Mouse (Mus musculus): ENCODE measurements around the gene Prkcb. TPM values are rescaled to one million over a fixed set of nuclear protein-coding genes. Genes with fewer than 3 reads are reported as not detected.

Gene Prkcb
- polyA plus RNA-seq, 1 experiment from 2014 or later: 139 TPM

DNA sequence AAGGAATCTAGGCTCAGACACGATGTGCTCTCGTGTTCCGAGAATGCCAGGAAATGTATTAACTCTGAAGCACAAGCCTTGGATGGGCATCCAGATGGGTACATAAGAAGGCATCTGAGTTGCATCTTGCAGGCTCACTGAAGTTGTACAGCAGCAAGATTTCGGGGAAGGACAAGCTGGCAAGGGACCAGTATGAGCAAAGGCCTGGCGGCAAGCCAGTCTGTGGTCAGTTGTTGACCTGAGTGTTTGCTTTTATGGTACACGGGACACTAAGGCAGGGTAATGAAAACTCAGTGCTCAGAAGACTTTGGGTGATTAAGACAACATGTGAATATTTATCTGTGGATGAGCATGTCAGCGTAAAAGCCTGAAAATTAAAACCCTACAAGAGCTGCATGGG, 69.3 kb downstream of the Prkcb start:
- ATAC-seq: no peak
- WGBS: 79% methylated on average over 7 of the region's 7 CpGs
- H3K27ac ChIP-seq (ENCODE audit: low read depth, low read length): no peak overlapping the region

DNA sequence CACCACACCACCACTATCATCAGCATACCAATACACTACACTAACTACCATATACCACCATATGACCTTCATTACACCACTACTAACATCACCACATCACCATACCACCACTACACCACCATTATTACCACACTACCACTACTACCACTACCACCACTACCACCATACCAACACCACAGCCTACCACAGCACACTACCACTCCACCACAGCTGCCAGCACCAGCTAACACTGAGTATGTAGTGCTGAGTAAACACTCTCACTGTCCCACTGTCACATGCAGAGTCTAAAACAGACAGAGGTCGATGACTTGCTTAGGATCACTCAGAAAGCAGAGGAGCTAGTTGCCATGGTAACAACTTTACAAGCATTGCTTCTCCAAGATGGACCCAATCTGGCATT, 78.1 kb downstream of the Prkcb start:
- Histone ChIP-seq H3K27me3 (replicated peaks; ENCODE audit: control insufficient read depth, insufficient read depth, low read length) (no peaks in the 10 kb centered on the region), H3K9ac (ENCODE audit: low read depth, low read length) (no peak overlapping the region), H3K4me2 (ENCODE audit: low read length) (no peak overlapping the region), H3K4me3 (ENCODE audit: low read length) (no peak overlapping the region), H3K27ac (ENCODE audit: low read depth, low read length) (no peak overlapping the region), H3K9me3 (ENCODE audit: control insufficient read depth, low read length) (no peaks in the 10 kb centered on the region), H3K36me3 (ENCODE audit: control insufficient read depth, insufficient read depth, low read length) (no peaks in the 10 kb centered on the region), H3K4me1 (ENCODE audit: control insufficient read depth, insufficient read depth, low read depth, low read length) (no peaks in the 10 kb centered on the region)
- WGBS: 59% methylated on average over 1 of the region's 1 CpGs
- peak; percentile 50 for ATAC-seq

More for the DNA sequence above, 69.3 kb downstream of the Prkcb start:
- Histone ChIP-seq H3K4me1 (ENCODE audit: control insufficient read depth, insufficient read depth, low read depth, low read length) (peaks cover 6% of the 10 kb centered on the region), H3K27me3 (replicated peaks; ENCODE audit: control insufficient read depth, insufficient read depth, low read length) (no peaks in the 10 kb centered on the region), H3K4me2 (ENCODE audit: low read length) (no peak overlapping the region), H3K4me3 (ENCODE audit: low read length) (no peak overlapping the region), H3K9me3 (ENCODE audit: control insufficient read depth, low read length) (no peaks in the 10 kb centered on the region), H3K9ac (ENCODE audit: low read depth, low read length) (no peak overlapping the region), H3K36me3 (ENCODE audit: control insufficient read depth, insufficient read depth, low read length) (no peaks in the 10 kb centered on the region)

DNA sequence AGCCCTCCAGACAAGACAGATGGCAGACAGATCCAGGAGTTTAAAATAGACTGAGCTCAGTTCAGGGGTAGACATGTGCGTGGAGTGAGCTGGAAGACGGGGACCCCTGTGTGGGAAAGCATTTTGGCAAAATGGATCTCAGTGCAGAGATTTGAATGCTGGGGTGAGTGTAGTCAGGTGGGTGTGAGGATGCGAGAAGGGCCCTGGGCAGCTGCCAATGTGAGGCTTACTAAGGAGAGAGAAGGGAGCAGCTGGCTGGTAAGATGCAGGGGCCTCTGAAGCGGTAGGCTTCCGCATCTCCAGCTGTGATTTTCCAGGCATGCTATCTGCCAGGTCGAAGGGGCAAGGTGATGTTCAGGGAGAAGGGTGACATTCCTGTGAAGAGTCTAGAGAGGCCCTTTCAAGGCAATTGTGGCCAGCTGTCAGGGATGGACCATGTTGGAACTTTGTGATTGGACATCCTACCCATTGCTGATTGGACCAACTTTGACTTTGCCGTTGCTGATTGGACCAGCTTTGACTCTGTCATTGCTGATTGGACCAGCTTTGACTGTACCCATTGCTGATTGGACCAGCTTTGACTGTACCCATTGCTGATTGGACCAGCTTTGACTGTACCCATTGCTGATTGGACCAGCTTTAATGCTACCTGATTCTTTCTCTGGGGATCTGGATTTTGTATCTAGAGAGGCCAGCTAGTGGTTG, 78.9 kb downstream of the Prkcb start:
- WGBS: 74% methylated on average over 7 of the region's 7 CpGs

DNA sequence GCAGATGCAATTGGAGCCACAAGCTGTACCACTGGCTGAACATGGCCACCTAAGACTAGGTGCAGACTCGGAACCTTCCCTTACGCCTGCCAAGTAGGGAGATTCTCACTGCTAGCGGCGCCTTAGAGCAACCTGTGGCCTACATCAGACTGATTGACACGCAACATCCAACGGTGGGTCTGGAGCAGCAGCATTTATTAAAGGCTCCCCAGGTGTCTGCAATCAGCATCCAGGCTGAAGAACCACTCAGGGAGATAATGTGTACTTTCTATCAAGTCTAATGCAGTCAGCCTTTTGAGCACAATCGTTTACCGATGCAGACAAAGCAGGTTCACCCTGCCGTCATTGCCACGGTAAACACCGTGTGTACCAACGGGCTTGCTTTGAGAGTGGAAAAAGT, 81.9 kb downstream of the Prkcb start:
- no peak for ATAC-seq
- WGBS: 71% methylated on average over 12 of the region's 12 CpGs

More for the DNA sequence above, 78.9 kb downstream of the Prkcb start:
- Histone ChIP-seq H3K9ac (ENCODE audit: low read depth, low read length) (no peak overlapping the region), H3K4me3 (ENCODE audit: low read length) (no peak overlapping the region), H3K27me3 (replicated peaks; ENCODE audit: control insufficient read depth, insufficient read depth, low read length) (no peaks in the 10 kb centered on the region), H3K4me2 (ENCODE audit: low read length) (no peak overlapping the region), H3K36me3 (ENCODE audit: control insufficient read depth, insufficient read depth, low read length) (no peaks in the 10 kb centered on the region), H3K9me3 (ENCODE audit: control insufficient read depth, low read length) (no peaks in the 10 kb centered on the region), H3K27ac (ENCODE audit: low read depth, low read length) (no peak overlapping the region), H3K4me1 (ENCODE audit: control insufficient read depth, insufficient read depth, low read depth, low read length) (no peaks in the 10 kb centered on the region)
- ATAC-seq: no peak

DNA sequence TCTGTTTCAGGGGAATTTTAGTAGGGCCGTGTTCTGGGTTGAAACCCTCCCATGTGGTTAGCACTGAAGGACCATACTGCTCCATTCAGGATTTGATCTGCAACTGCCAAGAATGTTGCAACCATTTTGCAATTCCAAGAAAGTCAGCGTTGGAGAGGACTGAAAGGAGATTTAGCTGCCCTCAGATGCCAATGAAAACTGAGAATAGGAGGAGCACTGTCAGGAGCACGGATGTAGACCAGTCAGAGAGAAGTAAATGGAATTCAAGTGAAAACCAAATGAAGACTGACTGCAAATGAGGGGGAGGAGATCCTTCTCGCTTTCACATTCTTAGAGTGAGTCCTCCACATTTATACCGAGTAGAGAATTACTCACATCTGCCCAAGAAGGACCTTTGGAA, 83.4 kb downstream of the Prkcb start:
- 82% methylated on average over 5 of the region's 5 CpGs for WGBS
- no peak overlapping the region for H3K9ac ChIP-seq (ENCODE audit: low read depth, low read length)
- H3K4me3 ChIP-seq (ENCODE audit: low read length): no peak overlapping the region
- H3K27me3 ChIP-seq (replicated peaks; ENCODE audit: control insufficient read depth, insufficient read depth, low read length): no peaks in the 10 kb centered on the region
- no peaks in the 10 kb centered on the region for H3K36me3 ChIP-seq (ENCODE audit: control insufficient read depth, insufficient read depth, low read length)
- no peaks in the 10 kb centered on the region for H3K9me3 ChIP-seq (ENCODE audit: control insufficient read depth, low read length)
- H3K4me2 ChIP-seq (ENCODE audit: low read length): no peak overlapping the region
- no peaks in the 10 kb centered on the region for H3K4me1 ChIP-seq (ENCODE audit: control insufficient read depth, insufficient read depth, low read depth, low read length)
- H3K27ac ChIP-seq (ENCODE audit: low read depth, low read length): no peak overlapping the region
- no peak for ATAC-seq

More for the DNA sequence above, 81.9 kb downstream of the Prkcb start:
- no peak overlapping the region for H3K4me2 ChIP-seq (ENCODE audit: low read length)
- no peaks in the 10 kb centered on the region for H3K27me3 ChIP-seq (replicated peaks; ENCODE audit: control insufficient read depth, insufficient read depth, low read length)
- no peak overlapping the region for H3K9ac ChIP-seq (ENCODE audit: low read depth, low read length)
- no peak overlapping the region for H3K27ac ChIP-seq (ENCODE audit: low read depth, low read length)
- H3K9me3 ChIP-seq (ENCODE audit: control insufficient read depth, low read length): no peaks in the 10 kb centered on the region
- H3K4me3 ChIP-seq (ENCODE audit: low read length): no peak overlapping the region
- no peaks in the 10 kb centered on the region for H3K4me1 ChIP-seq (ENCODE audit: control insufficient read depth, insufficient read depth, low read depth, low read length)
- H3K36me3 ChIP-seq (ENCODE audit: control insufficient read depth, insufficient read depth, low read length): no peaks in the 10 kb centered on the region

DNA sequence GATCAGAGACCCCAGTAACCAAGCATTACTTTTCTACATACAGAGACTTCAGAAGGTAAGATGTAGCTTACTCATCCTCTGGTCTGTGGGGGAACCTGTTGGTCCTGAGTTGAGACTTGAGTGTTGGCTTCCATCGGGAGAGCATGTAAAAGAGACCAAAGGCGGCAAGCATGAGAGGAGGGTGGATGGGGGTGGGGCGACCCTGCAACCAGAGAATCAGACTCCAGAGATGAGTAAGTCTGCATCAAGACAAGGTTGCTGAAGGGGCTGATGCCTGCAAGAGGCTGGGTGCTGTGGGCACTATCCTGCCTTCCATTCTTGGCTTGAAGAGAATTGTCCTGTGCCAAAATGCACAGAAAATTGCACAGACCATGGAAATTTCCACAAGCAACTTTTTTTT, 83.8 kb downstream of the Prkcb start:
- no peaks in the 10 kb centered on the region for H3K36me3 ChIP-seq (ENCODE audit: control insufficient read depth, insufficient read depth, low read length)
- no peaks in the 10 kb centered on the region for H3K27me3 ChIP-seq (replicated peaks; ENCODE audit: control insufficient read depth, insufficient read depth, low read length)
- H3K27ac ChIP-seq (ENCODE audit: low read depth, low read length): no peak overlapping the region
- H3K9me3 ChIP-seq (ENCODE audit: control insufficient read depth, low read length): no peaks in the 10 kb centered on the region
- no peak overlapping the region for H3K4me2 ChIP-seq (ENCODE audit: low read length)
- no peak for ATAC-seq
- H3K9ac ChIP-seq (ENCODE audit: low read depth, low read length): no peak overlapping the region
- WGBS: 75% methylated on average over 3 of the region's 3 CpGs
- H3K4me1 ChIP-seq (ENCODE audit: control insufficient read depth, insufficient read depth, low read depth, low read length): no peaks in the 10 kb centered on the region
- H3K4me3 ChIP-seq (ENCODE audit: low read length): no peak overlapping the region

DNA sequence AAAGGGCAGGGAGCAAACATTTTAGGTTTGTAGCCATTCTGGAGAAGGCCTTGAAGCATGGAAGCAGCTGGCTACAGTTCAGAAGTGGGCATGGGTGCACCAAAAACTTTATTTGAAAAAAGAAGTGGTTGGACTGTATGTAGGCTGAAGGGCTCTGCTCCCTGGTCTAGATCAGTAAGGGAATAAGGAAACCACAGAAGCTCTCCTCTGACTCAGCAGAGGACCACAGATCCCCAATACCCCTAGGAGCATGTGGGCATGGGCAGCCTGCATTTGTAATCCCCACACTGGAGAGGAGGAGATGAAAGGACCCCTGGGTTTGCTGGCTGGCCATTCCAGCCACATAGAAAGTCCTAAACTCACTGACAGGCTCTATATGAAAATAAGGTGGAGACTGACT, 88.3 kb downstream of the Prkcb start:
- ATAC-seq: no peak
- H3K4me2 ChIP-seq (ENCODE audit: low read length): no peak overlapping the region

DNA sequence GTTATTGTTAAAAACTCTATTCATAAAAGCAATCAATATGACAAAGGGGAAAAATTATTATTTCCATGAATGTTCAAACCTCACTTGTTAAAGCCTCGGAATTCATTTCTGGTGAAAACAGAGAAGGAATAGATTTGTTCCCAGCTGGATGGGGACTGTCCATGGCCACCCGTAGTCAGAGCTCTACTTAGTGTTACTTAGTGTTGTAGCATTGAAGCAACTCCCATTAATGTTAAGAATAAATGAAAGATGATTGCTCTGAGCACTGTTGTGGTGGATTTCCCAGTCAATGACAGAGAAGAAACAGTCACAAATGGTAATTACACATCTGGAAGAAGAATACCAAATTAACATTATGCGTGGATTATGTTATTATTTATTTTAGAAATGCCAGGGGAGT, 89.4 kb downstream of the Prkcb start:
- WGBS: 72% methylated on average over 3 of the region's 3 CpGs
- ATAC-seq: no peak
- no peak overlapping the region for H3K4me2 ChIP-seq (ENCODE audit: low read length)
- no peaks in the 10 kb centered on the region for H3K9me3 ChIP-seq (ENCODE audit: control insufficient read depth, low read length)
- no peak overlapping the region for H3K4me3 ChIP-seq (ENCODE audit: low read length)
- H3K27ac ChIP-seq (ENCODE audit: low read depth, low read length): no peak overlapping the region
- no peaks in the 10 kb centered on the region for H3K27me3 ChIP-seq (replicated peaks; ENCODE audit: control insufficient read depth, insufficient read depth, low read length)
- no peak overlapping the region for H3K9ac ChIP-seq (ENCODE audit: low read depth, low read length)
- H3K36me3 ChIP-seq (ENCODE audit: control insufficient read depth, insufficient read depth, low read length): no peaks in the 10 kb centered on the region
- peaks cover 6% of the 10 kb centered on the region for H3K4me1 ChIP-seq (ENCODE audit: control insufficient read depth, insufficient read depth, low read depth, low read length)

More for the DNA sequence above, 88.3 kb downstream of the Prkcb start:
- Histone ChIP-seq H3K9ac (ENCODE audit: low read depth, low read length) (no peak overlapping the region), H3K4me1 (ENCODE audit: control insufficient read depth, insufficient read depth, low read depth, low read length) (peaks cover 6% of the 10 kb centered on the region), H3K9me3 (ENCODE audit: control insufficient read depth, low read length) (no peaks in the 10 kb centered on the region), H3K27ac (ENCODE audit: low read depth, low read length) (no peak overlapping the region), H3K36me3 (ENCODE audit: control insufficient read depth, insufficient read depth, low read length) (no peaks in the 10 kb centered on the region), H3K4me3 (ENCODE audit: low read length) (no peak overlapping the region), H3K27me3 (replicated peaks; ENCODE audit: control insufficient read depth, insufficient read depth, low read length) (no peaks in the 10 kb centered on the region)

DNA sequence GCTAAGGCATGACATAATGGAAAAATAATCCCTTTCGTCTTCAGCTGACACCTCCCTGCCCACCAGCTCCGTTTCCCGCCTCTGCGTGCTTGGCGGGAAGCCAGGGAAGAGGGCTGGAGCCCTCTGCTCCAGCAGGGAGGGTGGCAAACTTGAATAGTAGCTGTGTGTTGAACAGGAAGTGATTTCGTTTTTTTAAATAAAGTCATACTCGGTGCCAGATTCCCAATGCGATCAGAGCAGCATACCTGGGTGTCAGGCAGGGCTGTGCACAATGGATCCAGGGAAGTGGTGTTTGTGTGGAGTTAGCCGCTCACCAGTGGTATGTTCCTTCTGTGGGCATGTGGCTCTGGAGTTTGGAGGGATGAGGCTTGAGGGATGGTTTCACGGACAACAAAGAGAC, 89.9 kb downstream of the Prkcb start:
- H3K36me3 ChIP-seq (ENCODE audit: control insufficient read depth, insufficient read depth, low read length): no peaks in the 10 kb centered on the region
- H3K27ac ChIP-seq (ENCODE audit: low read depth, low read length): no peak overlapping the region
- WGBS: 42% methylated on average over 10 of the region's 10 CpGs
- peaks cover 6% of the 10 kb centered on the region for H3K4me1 ChIP-seq (ENCODE audit: control insufficient read depth, insufficient read depth, low read depth, low read length)
- H3K9me3 ChIP-seq (ENCODE audit: control insufficient read depth, low read length): no peaks in the 10 kb centered on the region
- no peak overlapping the region for H3K4me3 ChIP-seq (ENCODE audit: low read length)
- H3K9ac ChIP-seq (ENCODE audit: low read depth, low read length): no peak overlapping the region
- peak; percentile 48; the same call in 1 of the 2 replicates for ATAC-seq
- H3K27me3 ChIP-seq (replicated peaks; ENCODE audit: control insufficient read depth, insufficient read depth, low read length): no peaks in the 10 kb centered on the region
- no peak overlapping the region for H3K4me2 ChIP-seq (ENCODE audit: low read length)
